Mouse (Mus musculus) heart, embryonic 11.5 days (tissue): ENCODE data around the gene Rragc. TPM values are rescaled to one million over a fixed set of nuclear protein-coding genes. Genes with fewer than 3 reads are reported as not detected.

Experiments used
- ATAC-seq: fragments of 200-750 bp; cut with Nextera tagmentation; replicated peaks from 2 replicates; pipeline ENCODE4 v1.8.0; 2017; ENCODE audit warnings: moderate library complexity; ENCODE audit not compliant: insufficient number of reproducible peaks, low FRiP score, low TSS enrichment
- H3K27ac ChIP-seq: fragments of 300-500 bp; sonication (generic); 2 replicates; pipeline ENCODE4 v1.5.1; 2014; ENCODE audit warnings: mild to moderate bottlenecking, low read depth, low read length
- H3K27me3 ChIP-seq: fragments of 300-500 bp; sonication (generic); 2 replicates; pipeline ENCODE4 v1.6.1; 2014; ENCODE audit warnings: mild to moderate bottlenecking, low read length, mixed read lengths; ENCODE audit not compliant: control insufficient read depth, insufficient read depth
- H3K36me3 ChIP-seq: fragments of 300-500 bp; sonication (generic); 2 replicates; pipeline ENCODE4 v1.6.1; 2014; ENCODE audit warnings: mild to moderate bottlenecking, low read length, moderate library complexity, mixed read lengths; ENCODE audit not compliant: control insufficient read depth, insufficient read depth
- H3K4me1 ChIP-seq: fragments of 300-500 bp; sonication (generic); 2 replicates; pipeline ENCODE4 v1.6.1; 2014; ENCODE audit warnings: low read length; ENCODE audit not compliant: control insufficient read depth, insufficient read depth
- H3K4me2 ChIP-seq: fragments of 300-500 bp; sonication (generic); 2 replicates; pipeline ENCODE4 v1.6.1; 2014; ENCODE audit warnings: mild to moderate bottlenecking, moderate library complexity
- H3K4me3 ChIP-seq: fragments of 300-500 bp; sonication (generic); 2 replicates; pipeline ENCODE4 v1.5.1; 2014; ENCODE audit warnings: low read depth, low read length
- H3K9ac ChIP-seq: fragments of 300-500 bp; sonication (generic); 2 replicates; pipeline ENCODE4 v1.6.1; 2014; ENCODE audit warnings: mild to moderate bottlenecking, low read depth, low read length, moderate library complexity
- H3K9me3 ChIP-seq: fragments of 300-500 bp; sonication (generic); replicated peaks from 2 replicates; pipeline ENCODE4 v1.6.1; 2016; ENCODE audit warnings: low read length; ENCODE audit not compliant: control insufficient read depth
- WGBS: fragments of 180-500 bp; shearing (Covaris S2); extraction: QIAGEN DNeasy Blood & Tissue Kit; methylation state at CpG from one replicate; pipeline ENCODE4 v1.1.7; 2014; ENCODE audit not compliant: insufficient replicate concordance; 5-methylcytosine and 5-hydroxymethylcytosine counted together
- polyA plus RNA-seq: library from polyadenylated mRNA; unstranded; fragments of >200 nt; fragmentation: Nextera tagmentation; extraction: Ambion mirVana; gene quantifications from 2 replicates; pipeline ENCODE4 v1.2.1, GENCODE M21; 2014

The Rragc gene
- polyA plus RNA-seq, 1 experiment from 2014 or later: 39.0 TPM

- WGBS: 66% methylated on average over 2 of the region's 2 CpGs
- H3K4me2 ChIP-seq: no peak overlapping the region
- peaks cover 7% of the 10 kb centered on the region; the same call in 1 of the 2 replicates for H3K4me1 ChIP-seq
- peaks cover 3% of the 10 kb centered on the region; the same call in 1 of the 2 replicates for H3K36me3 ChIP-seq
- no peaks in the 10 kb centered on the region for H3K27me3 ChIP-seq
- H3K4me3 ChIP-seq: no peak overlapping the region
- ATAC-seq: no peak
- H3K27ac ChIP-seq: no peak overlapping the region
- no peaks in the 10 kb centered on the region for H3K9me3 ChIP-seq
- no peak overlapping the region for H3K9ac ChIP-seq
These were observed 4.8 kb upstream of the Rragc start for GRCm38 (mm10) chr4:123912431-123912830.

- WGBS: under 1% methylated on average over 54 of the region's 63 CpGs
- Histone ChIP-seq H3K4me2 (peak within 1 kb of the TSS; percentile 89), H3K4me3 (peak within 1 kb of the TSS; percentile 97), H3K27me3 (no peaks in the 10 kb centered on the region), H3K36me3 (peaks cover 9% of the 10 kb centered on the region), H3K4me1 (peaks cover 14% of the 10 kb centered on the region), H3K27ac (peak within 1 kb of the TSS; percentile 85), H3K9me3 (no peaks in the 10 kb centered on the region), H3K9ac (peak within 1 kb of the TSS; percentile 93)
- peak; percentile 58; the same call in 1 of the 2 replicates for ATAC-seq
These were observed 398 bp downstream of the Rragc start, which contains the start of gene 4930535I16Rik for GRCm38 (mm10) chr4:123917548-123918140. Gene 4930535I16Rik, minus strand, starts transcription at chr4:123918022.

- no peak overlapping the region for H3K27ac ChIP-seq
- H3K4me2 ChIP-seq: peak overlapping the region; percentile 89
- H3K36me3 ChIP-seq: peaks cover 9% of the 10 kb centered on the region
- H3K9me3 ChIP-seq: no peaks in the 10 kb centered on the region
- 76% methylated on average over 2 of the region's 2 CpGs for WGBS
- H3K4me1 ChIP-seq: peaks cover 14% of the 10 kb centered on the region
- ATAC-seq: no peak
- H3K9ac ChIP-seq: 0 out of 2 replicates have a peak overlapping the region, but pooled peaks have one; percentile 93
- no peaks in the 10 kb centered on the region for H3K27me3 ChIP-seq
- peak overlapping the region; percentile 97 for H3K4me3 ChIP-seq
These were observed 1.6 kb downstream of the Rragc start for GRCm38 (mm10) chr4:123918851-123919250.

GRCm38 (mm10) chr4:123921055-123921565 lies 3.9 kb downstream of the Rragc start:
- H3K9ac ChIP-seq: no peak overlapping the region
- peaks cover 11% of the 10 kb centered on the region for H3K36me3 ChIP-seq
- no peaks in the 10 kb centered on the region for H3K9me3 ChIP-seq
- no peak overlapping the region for H3K27ac ChIP-seq
- H3K4me2 ChIP-seq: no peak overlapping the region
- H3K27me3 ChIP-seq: no peaks in the 10 kb centered on the region
- no peak overlapping the region for H3K4me3 ChIP-seq
- 87% methylated on average over 4 of the region's 4 CpGs for WGBS
- H3K4me1 ChIP-seq: peaks cover 11% of the 10 kb centered on the region
- ATAC-seq: no peak

GRCm38 (mm10) chr4:123927961-123928360 lies 10.7 kb downstream of the Rragc start:
- Histone ChIP-seq H3K9ac (no peak overlapping the region), H3K27me3 (no peaks in the 10 kb centered on the region)

GRCm38 (mm10) chr4:123929994-123930393 lies 12.7 kb downstream of the Rragc start:
- Histone ChIP-seq H3K9ac (no peak overlapping the region), H3K36me3 (peaks cover 17% of the 10 kb centered on the region), H3K4me3 (no peak overlapping the region), H3K27me3 (no peaks in the 10 kb centered on the region), H3K4me2 (no peak overlapping the region), H3K27ac (no peak overlapping the region), H3K9me3 (no peaks in the 10 kb centered on the region), H3K4me1 (no peaks in the 10 kb centered on the region)
- no peak for ATAC-seq
- 90% methylated on average over 4 of the region's 4 CpGs for WGBS

More at GRCm38 (mm10) chr4:123927961-123928360, 10.7 kb downstream of the Rragc start:
- Histone ChIP-seq H3K27ac (no peak overlapping the region), H3K36me3 (peaks cover 14% of the 10 kb centered on the region), H3K9me3 (no peaks in the 10 kb centered on the region), H3K4me1 (no peaks in the 10 kb centered on the region), H3K4me2 (no peak overlapping the region), H3K4me3 (no peak overlapping the region)
- ATAC-seq: no peak

- Histone ChIP-seq H3K9ac (no peak overlapping the region), H3K4me1 (no peaks in the 10 kb centered on the region), H3K27ac (no peak overlapping the region), H3K4me2 (no peak overlapping the region), H3K27me3 (no peaks in the 10 kb centered on the region), H3K4me3 (no peak overlapping the region), H3K36me3 (peaks cover 24% of the 10 kb centered on the region), H3K9me3 (no peaks in the 10 kb centered on the region)
- no peak for ATAC-seq
- 86% methylated on average over 4 of the region's 4 CpGs for WGBS
These were observed 17.1 kb downstream of the Rragc start for GRCm38 (mm10) chr4:123934306-123934705.

- ATAC-seq: no peak
- Histone ChIP-seq H3K4me3 (no peak overlapping the region), H3K27me3 (no peaks in the 10 kb centered on the region), H3K36me3 (peaks cover 18% of the 10 kb centered on the region), H3K9ac (no peak overlapping the region), H3K4me2 (no peak overlapping the region), H3K4me1 (no peaks in the 10 kb centered on the region), H3K27ac (no peak overlapping the region), H3K9me3 (no peaks in the 10 kb centered on the region)
- WGBS: 91% methylated on average over 7 of the region's 7 CpGs
These were observed 18.8 kb downstream of the Rragc start for GRCm38 (mm10) chr4:123936059-123936458.

GRCm38 (mm10) chr4:123939838-123940237 lies 22.6 kb downstream of the Rragc start:
- 5% methylated on average over 4 of the region's 4 CpGs for WGBS
- Histone ChIP-seq H3K27ac (no peak overlapping the region), H3K9ac (no peak overlapping the region), H3K27me3 (no peaks in the 10 kb centered on the region), H3K4me1 (no peaks in the 10 kb centered on the region), H3K36me3 (peaks cover 9% of the 10 kb centered on the region), H3K4me3 (no peak overlapping the region), H3K4me2 (no peak overlapping the region), H3K9me3 (no peaks in the 10 kb centered on the region)
- no peak for ATAC-seq
